ENCODE assay signal across 14 mouse cellular contexts in genomic region chr3:135928184-135928583, GRCm38 (mm10).
DNase-seq lines count a peak whose midpoint lies in the region; ATAC-seq and TF ChIP-seq lines count a peak whose summit lies in the region.
"Had no signal": no experiment of that assay in that cellular context is flagged by ENCODE, and none has a peak within 500 bp of the region (broad histone marks: within the 10 kb centered on the region; RNA-seq: fewer than 3 reads in every experiment).

No protein-coding gene starts in this region.

- WGBS in lung, postnatal 0 days = 80% methylated on average over 4 of the region's 4 CpGs
- 88% methylated on average over 4 of the region's 4 CpGs for WGBS in kidney, embryonic 15.5 days

- ATAC-seq in lung, postnatal 0 days = no peak
- no peak for ATAC-seq in kidney, embryonic 15.5 days (replicated peaks; ENCODE audit: low FRiP score)
- ATAC-seq: forebrain, embryonic 16.5 days; intestine, embryonic 15.5 days had no signal

- TF ChIP-seq EP300 in lung, postnatal 0 days (IDR thresholded peaks at IDR 0.05) = no peak

- no peak overlapping the region for H3K4me2 ChIP-seq in lung, postnatal 0 days (replicated peaks; ENCODE audit: low read depth, low read length)
- no peak overlapping the region for H3K4me2 ChIP-seq in kidney, embryonic 15.5 days
- H3K4me2 ChIP-seq: embryonic facial prominence, embryonic 12.5 days; intestine, embryonic 15.5 days; neural tube, embryonic 13.5 days had no signal

- H3K27ac ChIP-seq in lung, postnatal 0 days (ENCODE audit: low read length) = no peak overlapping the region
- no peak overlapping the region for H3K27ac ChIP-seq in kidney, embryonic 15.5 days
- H3K27ac ChIP-seq: embryonic facial prominence, embryonic 12.5 days; intestine, embryonic 15.5 days; macrophage; neural tube, embryonic 13.5 days had no signal

- no peaks in the 10 kb centered on the region for H3K9me3 ChIP-seq in lung, postnatal 0 days (ENCODE audit: low read length)
- no peaks in the 10 kb centered on the region for H3K9me3 ChIP-seq in kidney, embryonic 15.5 days (replicated peaks)
- H3K9me3 ChIP-seq: embryonic facial prominence, embryonic 12.5 days; intestine, embryonic 15.5 days; neural tube, embryonic 13.5 days had no signal

- intact Hi-C loops in heart, postnatal 36 days (cut with DNase I) = no loop called here

- no peaks in the 10 kb centered on the region for H3K36me3 ChIP-seq in lung, postnatal 0 days (ENCODE audit: insufficient read depth, low read length)
- no peaks in the 10 kb centered on the region for H3K36me3 ChIP-seq in kidney, embryonic 15.5 days
- H3K36me3 ChIP-seq: embryonic facial prominence, embryonic 12.5 days; intestine, embryonic 15.5 days; neural tube, embryonic 13.5 days had no signal

- TF ChIP-seq CTCF in lung, postnatal 0 days (IDR thresholded peaks at IDR 0.05) = peak; percentile 51

- DNase-seq in embryo, embryonic 11 days = peak; percentile 6
- DNase-seq in embryo, embryonic 10 days (ENCODE audit: low spot score) = no peak
- DNase-seq in lung, postnatal 0 days (ENCODE audit: low spot score) = no peak
- no peak for DNase-seq in lung, postnatal 10 days
- peak; percentile 17 for DNase-seq in c-Kit-positive CD71-positive TER-119-negative erythroid progenitor cells, embryonic 14.5 days (ENCODE audit: low read depth)
- DNase-seq in thymus, postnatal 25 days = peak; percentile 15
- DNase-seq in heart, postnatal 36 days = no peak
- DNase-seq: spleen, adult 18-20 months had no signal

- no peaks in the 10 kb centered on the region for H3K4me1 ChIP-seq in lung, postnatal 0 days (ENCODE audit: insufficient read depth, low read depth, low read length)
- H3K4me1 ChIP-seq in kidney, embryonic 15.5 days = no peaks in the 10 kb centered on the region
- H3K4me1 ChIP-seq: embryonic facial prominence, embryonic 12.5 days; intestine, embryonic 15.5 days; neural tube, embryonic 13.5 days had no signal

- H3K27me3 ChIP-seq in lung, postnatal 0 days (replicated peaks; ENCODE audit: insufficient read depth, low read length) = no peaks in the 10 kb centered on the region
- H3K27me3 ChIP-seq in kidney, embryonic 15.5 days = no peaks in the 10 kb centered on the region
- H3K27me3 ChIP-seq: embryonic facial prominence, embryonic 12.5 days; intestine, embryonic 15.5 days; neural tube, embryonic 13.5 days had no signal

- no peak overlapping the region for H3K4me3 ChIP-seq in lung, postnatal 0 days (ENCODE audit: low read depth, low read length)
- no peak overlapping the region for H3K4me3 ChIP-seq in kidney, embryonic 15.5 days (replicated peaks)
- H3K4me3 ChIP-seq: embryonic facial prominence, embryonic 12.5 days; intestine, embryonic 15.5 days; neural tube, embryonic 13.5 days had no signal

- H3K9ac ChIP-seq in lung, postnatal 0 days (replicated peaks; ENCODE audit: low read depth) = no peak overlapping the region
- H3K9ac ChIP-seq in kidney, embryonic 15.5 days = no peak overlapping the region
- H3K9ac ChIP-seq: embryonic facial prominence, embryonic 12.5 days; intestine, embryonic 15.5 days; neural tube, embryonic 13.5 days had no signal

Comparison
In these comparisons a context has a peak if more than half of its experiments do, and no peak if none do; other contexts are left out.
1. DNase-seq: peak in embryo, embryonic 11 days (single experiment), c-Kit-positive CD71-positive TER-119-negative erythroid progenitor cells, embryonic 14.5 days (single experiment) and thymus, postnatal 25 days (single experiment); none in embryo, embryonic 10 days (single experiment), lung, postnatal 0 days (single experiment), lung, postnatal 10 days (single experiment) and heart, postnatal 36 days (0 of 2).